Mouse (Mus musculus): Measurements from ENCODE around the gene Sufu. TPM values are rescaled to one million over a fixed set of nuclear protein-coding genes. Genes with fewer than 3 reads are reported as not detected.
A peak's percentile ranks its signal among the peaks of the same experiment; 100 is the strongest.

Gene Sufu
- total and polyA plus RNA-seq, 3 experiments: 11.4 to 42.5 TPM; not detected in 1

- peaks cover 0 to 37% of the 10 kb centered on the region in 2 experiments; a peak in 2 of 4 replicates for H3K36me3 ChIP-seq (ENCODE audit: control insufficient read depth in 1 of 2, insufficient read depth in 2 of 2, low read length in 2 of 2)
- H3K9ac ChIP-seq (ENCODE audit: control insufficient read depth, low read depth, low read length, poor library complexity, severe bottlenecking): peak overlapping the region; percentile 84
- no peaks in the 10 kb centered on the region for H3K9me3 ChIP-seq (replicated peaks; ENCODE audit: insufficient read depth, low read length)
- peaks cover 16 to 39% of the 10 kb centered on the region in 2 experiments for H3K4me1 ChIP-seq (ENCODE audit: control insufficient read depth in 1 of 2, insufficient read depth in 2 of 2, low read length in 2 of 2)
- H3K27ac ChIP-seq (ENCODE audit: control insufficient read depth, low read depth, low read length): no peak overlapping the region
- peak overlapping the region; percentile 66 to 84 for H3K4me3 ChIP-seq (ENCODE audit: control insufficient read depth in 1 of 2, insufficient read depth in 1 of 2, low read depth in 2 of 2, low read length in 2 of 2)
- H3K27me3 ChIP-seq (ENCODE audit: control insufficient read depth in 1 of 2, insufficient read depth in 2 of 2, low read length in 2 of 2): no peaks in the 10 kb centered on the region
- TF ChIP-seq USF2 (IDR thresholded peaks at IDR 0.05; ENCODE audit: borderline replicate concordance in 1 of 2, insufficient read depth in 1 of 2, low read depth in 1 of 2, low read length in 2 of 2) (no peak), MAX (IDR thresholded peaks at IDR 0.05; ENCODE audit: low read length) (0 out of 2 replicates have a peak, but pooled peaks have one; percentile 19)
- no peak for DNase-seq (ENCODE audit: low read depth, low spot score)
- peaks cover 8% of the 10 kb centered on the region for H3K79me2 ChIP-seq (ENCODE audit: control insufficient read depth, insufficient read depth, low read length, poor library complexity)
Measured at GRCm38 (mm10) chr19:46349550-46349949, 47.1 kb upstream of the Sufu start.

GRCm38 (mm10) chr19:46350168-46350932 is 46.3 kb upstream of the Sufu start, which contains the start of gene 2310034G01Rik:
TSS of gene 2310034G01Rik (minus strand) at chr19:46350302.
- Histone ChIP-seq H3K4me1 (ENCODE audit: control insufficient read depth in 1 of 2, insufficient read depth in 2 of 2, low read length in 2 of 2) (peaks cover 16 to 32% of the 10 kb centered on the region in 2 experiments), H3K9ac (ENCODE audit: control insufficient read depth, low read depth, low read length, poor library complexity, severe bottlenecking) (peak within 1 kb of the TSS; percentile 84), H3K79me2 (ENCODE audit: control insufficient read depth, insufficient read depth, low read length, poor library complexity) (peaks cover 8% of the 10 kb centered on the region), H3K9me3 (replicated peaks; ENCODE audit: insufficient read depth, low read length) (no peaks in the 10 kb centered on the region), H3K27ac (ENCODE audit: control insufficient read depth, low read depth, low read length) (peak within 1 kb of the TSS; percentile 78), H3K4me3 (ENCODE audit: control insufficient read depth in 1 of 2, insufficient read depth in 1 of 2, low read depth in 2 of 2, low read length in 2 of 2) (peak within 1 kb of the TSS; percentile 66 to 84), H3K27me3 (ENCODE audit: control insufficient read depth in 1 of 2, insufficient read depth in 2 of 2, low read length in 2 of 2) (no peaks in the 10 kb centered on the region), H3K36me3 (ENCODE audit: control insufficient read depth in 1 of 2, insufficient read depth in 2 of 2, low read length in 2 of 2) (peaks cover 0 to 32% of the 10 kb centered on the region in 2 experiments; a peak in 2 of 4 replicates)
- TF ChIP-seq MYC (IDR thresholded peaks at IDR 0.05; ENCODE audit: low read depth, low read length) (no peak), USF2 (IDR thresholded peaks at IDR 0.05; ENCODE audit: borderline replicate concordance in 1 of 2, insufficient read depth in 1 of 2, low read depth in 1 of 2, low read length in 2 of 2) (no peak), JUND (IDR thresholded peaks at IDR 0.05; ENCODE audit: low read depth, low read length) (no peak), ZNF384 (IDR thresholded peaks at IDR 0.05; ENCODE audit: low read depth, low read length) (no peak), POLR2AphosphoS2 (IDR thresholded peaks at IDR 0.05; ENCODE audit: low read length) (peak; percentile 22; the same call in 1 of the 2 replicates), ETS1 (IDR thresholded peaks at IDR 0.05; ENCODE audit: low read depth, low read length) (no peak)
- DNase-seq (ENCODE audit: low read depth, low spot score): no peak

- H3K9me3 ChIP-seq (replicated peaks; ENCODE audit: insufficient read depth, low read length): no peaks in the 10 kb centered on the region
- peaks cover 10 to 23% of the 10 kb centered on the region in 2 experiments for H3K4me1 ChIP-seq (ENCODE audit: control insufficient read depth in 1 of 2, insufficient read depth in 2 of 2, low read length in 2 of 2)
- peak overlapping the region; percentile 65 for H3K9ac ChIP-seq (ENCODE audit: control insufficient read depth, low read depth, low read length, poor library complexity, severe bottlenecking)
- H3K27me3 ChIP-seq (ENCODE audit: control insufficient read depth in 1 of 2, insufficient read depth in 2 of 2, low read length in 2 of 2): no peaks in the 10 kb centered on the region
- peak; percentile 97 for DNase-seq (ENCODE audit: low read depth, low spot score)
- peak overlapping the region; percentile 45 to 78 for H3K4me3 ChIP-seq (ENCODE audit: control insufficient read depth in 1 of 2, insufficient read depth in 1 of 2, low read depth in 2 of 2, low read length in 2 of 2)
- peaks cover 0 to 18% of the 10 kb centered on the region in 2 experiments; a peak in 2 of 4 replicates for H3K36me3 ChIP-seq (ENCODE audit: control insufficient read depth in 1 of 2, insufficient read depth in 2 of 2, low read length in 2 of 2)
- no peaks in the 10 kb centered on the region for H3K79me2 ChIP-seq (ENCODE audit: control insufficient read depth, insufficient read depth, low read length, poor library complexity)
- H3K27ac ChIP-seq (ENCODE audit: control insufficient read depth, low read depth, low read length): peak overlapping the region; percentile 25
- TF ChIP-seq GATA1 (IDR thresholded peaks at IDR 0.05; ENCODE audit: low read depth, low read length): peak; percentile 84
- TF ChIP-seq CHD1 (IDR thresholded peaks at IDR 0.05; ENCODE audit: low read depth, low read length): no peak
- TF ChIP-seq ZMIZ1 (IDR thresholded peaks at IDR 0.05; ENCODE audit: low read depth, low read length): no peak
- peak; percentile 50; the same call in 1 of the 2 replicates for TF ChIP-seq TCF12 (IDR thresholded peaks at IDR 0.05; ENCODE audit: low read depth, low read length)
- no peak for TF ChIP-seq JUND (IDR thresholded peaks at IDR 0.05; ENCODE audit: low read depth, low read length)
- no peak; the same call in 1 of the 2 replicates for TF ChIP-seq MEF2A (IDR thresholded peaks at IDR 0.05; ENCODE audit: extremely low read depth, insufficient replicate concordance, low read depth, low read length, poor library complexity, severe bottlenecking)
- 0 out of 2 replicates have a peak, but pooled peaks have one; percentile 27 for TF ChIP-seq E2F4 (IDR thresholded peaks at IDR 0.05; ENCODE audit: borderline replicate concordance, low read depth, low read length)
- TF ChIP-seq ETS1 (IDR thresholded peaks at IDR 0.05; ENCODE audit: low read depth, low read length): peak; percentile 47
- no peak; the same call in none of the 2 replicates for TF ChIP-seq RCOR1 (IDR thresholded peaks at IDR 0.05; ENCODE audit: low read depth, low read length)
- peak; percentile 72; the same call in 1 of the 2 replicates for TF ChIP-seq ELF1 (IDR thresholded peaks at IDR 0.05; ENCODE audit: low read depth, low read length)
- peak; percentile 2 to 47; a peak in 2 of 4 replicates for TF ChIP-seq EP300 (IDR thresholded peaks at IDR 0.05; ENCODE audit: low read depth in 1 of 2, low read length in 2 of 2)
- peak; percentile 57 for TF ChIP-seq POLR2AphosphoS2 (IDR thresholded peaks at IDR 0.05; ENCODE audit: low read length)
- peak; percentile 95 for TF ChIP-seq NRF1 (IDR thresholded peaks at IDR 0.05; ENCODE audit: insufficient read depth, low read depth, low read length, poor library complexity, severe bottlenecking)
- no peak for TF ChIP-seq TAL1 (IDR thresholded peaks at IDR 0.05; ENCODE audit: low read length)
- TF ChIP-seq ZC3H11A (IDR thresholded peaks at IDR 0.05; ENCODE audit: low read depth, low read length): no peak
- peak in 1 of 2 experiments; percentile 75; a peak in 3 of 4 replicates for TF ChIP-seq USF2 (IDR thresholded peaks at IDR 0.05; ENCODE audit: borderline replicate concordance in 1 of 2, insufficient read depth in 1 of 2, low read depth in 1 of 2, low read length in 2 of 2)
- no peak for TF ChIP-seq CTCF (IDR thresholded peaks at IDR 0.05 in 2 of 3, conservative IDR thresholded peaks at IDR 0.05 in 1 of 3; ENCODE audit: control insufficient read depth in 1 of 3, insufficient read depth in 1 of 3, low read depth in 2 of 3, low read length in 3 of 3, poor library complexity in 1 of 3, severe bottlenecking in 1 of 3)
- TF ChIP-seq POLR2A (IDR thresholded peaks at IDR 0.05; ENCODE audit: control insufficient read depth in 1 of 2, insufficient read depth in 1 of 2, low read depth in 1 of 2, low read length in 2 of 2, poor library complexity in 1 of 2): peak in 1 of 2 experiments; percentile 70; a peak in 2 of 4 replicates
Measured at GRCm38 (mm10) chr19:46356701-46357138, 40.0 kb upstream of the Sufu start.
